Mouse (Mus musculus) liver, embryonic 11.5 days (tissue): ENCODE results near the gene Aim2. TPM values are rescaled to one million over a fixed set of nuclear protein-coding genes. Genes with fewer than 3 reads are reported as not detected.
"Not testable (repeated sequence)": the region's sequence is repeated elsewhere in the genome, so short reads cannot be mapped to it uniquely, and the experiment has no call there.

Source experiments
- ATAC-seq: fragments of 200-750 bp; cut with Nextera tagmentation; replicated peaks from 2 replicates; pipeline ENCODE4 v1.8.0; 2017; ENCODE audit warnings: moderate number of reproducible peaks, mild to moderate bottlenecking, moderate TSS enrichment, moderate library complexity; ENCODE audit not compliant: low FRiP score
- DNase-seq: peaks from one replicate; pipeline ENCODE4 v3.0.0-alpha.2; 2017; ENCODE audit warnings: low spot score
- H3K27ac ChIP-seq: fragments of 300-500 bp; sonication (generic); 2 replicates; pipeline ENCODE4 v1.5.1; 2014; ENCODE audit warnings: mild to moderate bottlenecking, low read depth, low read length, control low read depth
- H3K27me3 ChIP-seq: fragments of 300-500 bp; sonication (generic); replicated peaks from 2 replicates; pipeline ENCODE4 v1.6.1; 2014; ENCODE audit warnings: low read length, mixed read lengths; ENCODE audit not compliant: control insufficient read depth, insufficient read depth
- H3K36me3 ChIP-seq: fragments of 300-500 bp; sonication (generic); 2 replicates; pipeline ENCODE4 v1.6.1; 2014; ENCODE audit warnings: mild to moderate bottlenecking, low read length, moderate library complexity, mixed read lengths; ENCODE audit not compliant: control insufficient read depth, insufficient read depth
- H3K4me1 ChIP-seq: fragments of 300-500 bp; sonication (generic); replicated peaks from 2 replicates; pipeline ENCODE4 v1.6.1; 2014; ENCODE audit warnings: low read length, mixed read lengths; ENCODE audit not compliant: control insufficient read depth, insufficient read depth
- H3K4me2 ChIP-seq: fragments of 300-500 bp; sonication (generic); 2 replicates; pipeline ENCODE4 v1.6.1; 2014; ENCODE audit warnings: mild to moderate bottlenecking, control low read depth, moderate library complexity
- H3K4me3 ChIP-seq: fragments of 300-500 bp; sonication (generic); 2 replicates; pipeline ENCODE4 v1.5.1; 2014; ENCODE audit warnings: low read depth, low read length, control low read depth
- H3K9ac ChIP-seq: fragments of 300-500 bp; sonication (generic); 2 replicates; pipeline ENCODE4 v1.6.1; 2014; ENCODE audit warnings: low read depth, low read length, control low read depth
- H3K9me3 ChIP-seq: fragments of 300-500 bp; sonication (generic); 2 replicates; pipeline ENCODE4 v1.6.1; 2016; ENCODE audit warnings: low read length, inconsistent platforms, mixed read lengths; ENCODE audit not compliant: control insufficient read depth
- WGBS: fragments of 180-500 bp; shearing (Covaris S2); extraction: QIAGEN DNeasy Blood & Tissue Kit; methylation state at CpG from one replicate; pipeline ENCODE4 v1.1.7; 2014; 5-methylcytosine and 5-hydroxymethylcytosine counted together
- polyA plus RNA-seq: library from polyadenylated mRNA; unstranded; fragments of >200 nt; fragmentation: Nextera tagmentation; extraction: Ambion mirVana; gene quantifications from 2 replicates; pipeline ENCODE4 v1.2.1, GENCODE M21; 2014

Gene Aim2
- polyA plus RNA-seq: 1.1 and 3.2 TPM in 2 replicates

DNA sequence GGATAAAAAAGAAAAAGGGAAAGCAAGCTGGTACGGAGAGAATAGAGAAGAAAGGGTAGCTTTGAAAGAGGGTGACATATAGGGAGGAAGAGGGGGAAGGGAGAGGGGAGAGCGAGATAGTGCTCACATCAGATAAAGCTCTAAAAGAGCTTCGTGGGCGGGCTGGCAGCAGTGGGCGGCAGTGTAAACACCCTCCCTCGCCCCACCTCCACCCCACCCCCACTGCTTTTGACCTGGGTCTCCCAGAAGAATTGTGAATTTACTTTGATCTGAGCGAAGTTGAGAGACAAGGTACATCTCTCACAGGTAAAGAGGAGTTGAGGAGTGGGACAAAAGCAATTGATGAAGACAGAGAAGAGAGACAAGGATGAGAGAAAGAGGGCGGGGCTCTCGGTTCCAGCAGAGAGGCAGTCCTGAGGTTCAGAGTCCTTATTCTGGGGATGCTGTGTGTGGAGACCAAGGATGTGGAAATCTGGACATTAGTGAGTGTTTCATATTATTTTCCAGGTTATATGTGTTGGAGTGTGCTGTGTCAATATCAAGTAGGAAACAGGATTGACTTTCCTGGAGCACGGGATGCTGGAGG, at the start of gene Aim2:
Aim2 (plus strand) TSS at position 508 of the 586 bp plus-strand sequence.
- H3K27ac ChIP-seq: no peak within 1 kb of the TSS
- H3K4me3 ChIP-seq: peak within 1 kb of the TSS; percentile 41
- peak within 1 kb of the TSS; percentile 77 for H3K4me2 ChIP-seq
- peak; percentile 87 for ATAC-seq
- 9% methylated on average over 10 of the region's 10 CpGs for WGBS
- peak within 1 kb of the TSS; percentile 63 for H3K9ac ChIP-seq
- no peaks in the 10 kb centered on the region for H3K36me3 ChIP-seq
- no peak for DNase-seq
- peaks cover 8% of the 10 kb centered on the region; the same call in 1 of the 2 replicates for H3K4me1 ChIP-seq
- H3K9me3 ChIP-seq: no peaks in the 10 kb centered on the region
- no peaks in the 10 kb centered on the region for H3K27me3 ChIP-seq

DNA sequence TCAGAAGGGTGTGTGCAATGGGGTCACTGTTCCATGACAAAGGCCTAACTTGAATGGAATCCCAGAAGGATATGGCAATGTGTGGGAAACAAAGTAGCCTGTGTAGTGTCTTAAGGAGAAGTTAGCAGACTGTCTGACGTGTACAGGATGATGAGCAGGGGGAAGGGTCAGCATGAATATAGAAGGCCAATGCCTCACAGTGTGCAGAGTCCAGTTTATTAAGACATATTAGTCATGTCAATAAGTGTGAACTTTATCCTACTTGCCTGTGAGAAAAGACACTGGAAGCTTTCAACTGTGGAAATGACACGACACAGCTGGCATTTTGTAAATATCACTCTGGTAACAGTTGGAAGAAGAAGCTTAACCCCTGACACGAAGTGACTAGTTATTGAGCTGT, 47.9 kb upstream of the Aim2 start:
- 50% methylated on average over 3 of the region's 3 CpGs for WGBS
- not testable (repeated sequence) for H3K4me2 ChIP-seq, H3K9ac ChIP-seq, DNase-seq, H3K27me3 ChIP-seq, H3K4me3 ChIP-seq, H3K9me3 ChIP-seq, H3K36me3 ChIP-seq, H3K27ac ChIP-seq, H3K4me1 ChIP-seq
- peak; percentile 39; the same call in 1 of the 2 replicates for ATAC-seq

DNA sequence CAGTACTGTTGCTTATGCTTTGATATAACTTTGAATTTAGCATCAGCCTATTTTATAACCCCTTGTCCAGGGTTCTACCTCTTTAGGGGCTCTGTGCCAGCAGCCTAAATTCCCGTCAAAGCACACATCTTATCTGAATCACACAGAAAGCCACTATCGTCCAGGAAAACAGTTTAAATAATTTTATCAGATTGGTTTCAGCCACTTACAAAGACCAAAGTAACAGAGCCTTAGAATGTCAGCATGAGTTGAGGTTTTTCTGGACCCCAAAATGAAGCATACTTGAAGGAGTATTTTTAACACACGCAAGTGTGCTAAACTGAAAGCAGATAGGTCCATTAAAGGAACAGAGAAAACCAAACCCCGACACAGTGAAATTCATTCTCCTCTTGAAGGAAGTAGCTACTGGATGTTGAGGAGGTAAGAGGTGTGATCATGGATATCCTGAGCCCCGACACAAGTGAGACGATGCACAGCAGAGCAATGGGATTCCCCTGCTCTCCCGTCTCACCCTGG, 37.1 kb upstream of the Aim2 start:
- 63% methylated on average over 7 of the region's 7 CpGs for WGBS
- H3K4me3 ChIP-seq, H3K27ac ChIP-seq, H3K4me1 ChIP-seq, H3K9ac ChIP-seq, H3K9me3 ChIP-seq, H3K36me3 ChIP-seq, H3K27me3 ChIP-seq, DNase-seq, H3K4me2 ChIP-seq, ATAC-seq: not testable (repeated sequence)

DNA sequence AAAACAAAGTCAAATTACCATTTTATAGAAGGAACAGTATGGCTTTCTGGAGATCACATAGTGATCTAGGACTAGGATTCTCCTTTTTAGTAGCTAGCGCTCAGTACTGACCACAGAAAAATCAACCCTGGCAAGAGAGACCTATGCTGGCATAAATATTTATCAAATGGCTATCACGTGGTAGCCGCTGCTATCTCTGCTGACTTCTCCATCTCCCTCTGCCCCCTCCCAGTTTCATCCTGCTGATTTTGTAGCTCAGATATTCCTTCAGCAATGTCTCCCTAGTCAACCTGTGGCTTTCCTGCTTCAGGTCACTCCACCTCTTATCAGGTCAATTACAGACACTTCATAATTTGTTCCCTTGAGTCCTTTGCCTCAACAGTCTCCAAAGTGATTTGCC, 35.0 kb upstream of the Aim2 start:
- no peaks in the 10 kb centered on the region for H3K4me1 ChIP-seq
- H3K4me2 ChIP-seq: no peak overlapping the region
- DNase-seq (no peak), ATAC-seq (no peak)
- H3K9me3 ChIP-seq: no peaks in the 10 kb centered on the region
- H3K27ac ChIP-seq: no peak overlapping the region
- no peak overlapping the region for H3K4me3 ChIP-seq
- no peaks in the 10 kb centered on the region for H3K27me3 ChIP-seq
- 76% methylated on average over 3 of the region's 3 CpGs for WGBS
- no peaks in the 10 kb centered on the region for H3K36me3 ChIP-seq
- no peak overlapping the region for H3K9ac ChIP-seq

DNA sequence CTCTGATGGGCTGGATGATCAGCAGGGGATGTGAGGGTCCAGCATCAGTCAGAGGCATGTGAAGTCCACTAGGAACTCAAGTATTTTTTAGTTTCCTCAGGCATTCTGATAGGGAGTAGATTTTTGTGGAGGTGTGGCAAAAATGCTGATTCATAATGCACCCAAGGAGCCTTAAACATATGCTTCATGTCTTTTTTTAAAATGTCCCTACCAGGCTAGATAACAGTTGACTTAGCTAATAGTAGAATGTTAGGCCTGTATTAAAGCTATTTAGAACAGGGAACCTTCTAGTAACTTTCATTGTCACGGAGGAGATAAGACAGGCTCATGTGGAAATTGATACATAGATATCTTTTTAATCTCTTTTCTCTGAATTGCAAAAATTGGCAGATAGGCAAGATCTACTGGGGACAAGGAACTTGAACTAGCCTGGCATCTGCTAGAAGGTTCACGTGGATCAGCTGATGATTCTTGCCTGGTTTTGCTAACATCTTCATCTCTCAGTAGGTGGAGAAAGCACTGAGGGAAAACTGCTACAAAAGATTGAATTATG, 32.7 kb upstream of the Aim2 start:
- Histone ChIP-seq H3K27me3 (no peaks in the 10 kb centered on the region), H3K9ac (no peak overlapping the region), H3K9me3 (no peaks in the 10 kb centered on the region), H3K4me2 (no peak overlapping the region), H3K36me3 (no peaks in the 10 kb centered on the region), H3K4me1 (no peaks in the 10 kb centered on the region), H3K27ac (no peak overlapping the region), H3K4me3 (no peak overlapping the region)
- no peak for ATAC-seq
- no peak for DNase-seq
- 78% methylated on average over 2 of the region's 2 CpGs for WGBS

DNA sequence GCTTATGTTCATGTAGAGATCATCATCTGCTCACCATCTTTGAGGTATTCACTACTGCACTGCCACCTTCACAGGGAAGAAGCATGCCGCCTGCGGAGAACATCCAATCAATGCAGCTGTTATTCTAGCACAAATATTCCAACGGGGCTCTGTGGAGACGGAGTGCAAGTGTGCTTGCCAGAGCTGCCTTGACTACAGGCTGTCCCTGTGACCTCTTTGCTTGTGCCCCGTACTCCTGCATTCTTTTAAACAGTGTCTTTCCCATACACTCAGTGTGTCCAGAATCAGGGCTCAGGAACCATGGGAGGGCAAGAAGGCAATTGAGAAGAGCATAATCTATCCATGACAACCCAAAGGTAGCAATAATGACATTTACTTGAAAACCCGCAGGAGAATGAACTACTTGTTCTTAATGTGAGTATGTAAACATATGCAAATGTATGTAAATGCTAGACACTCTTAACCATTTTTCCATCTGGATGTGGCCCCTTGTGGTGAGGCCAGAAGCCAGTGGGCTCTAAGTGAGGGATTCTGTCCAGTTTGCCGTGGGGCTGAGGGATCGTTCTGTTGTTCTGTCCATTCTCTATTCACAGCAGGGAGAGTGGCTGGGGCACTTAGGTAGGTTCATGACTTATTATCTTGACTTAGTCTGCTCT, 29.0 kb upstream of the Aim2 start:
- WGBS: 82% methylated on average over 8 of the region's 8 CpGs
- Histone ChIP-seq H3K27ac (no peak overlapping the region), H3K4me3 (no peak overlapping the region), H3K27me3 (no peaks in the 10 kb centered on the region), H3K9ac (no peak overlapping the region), H3K36me3 (no peaks in the 10 kb centered on the region), H3K4me1 (peaks cover 10% of the 10 kb centered on the region), H3K9me3 (no peaks in the 10 kb centered on the region), H3K4me2 (no peak overlapping the region)
- ATAC-seq (no peak), DNase-seq (no peak)

DNA sequence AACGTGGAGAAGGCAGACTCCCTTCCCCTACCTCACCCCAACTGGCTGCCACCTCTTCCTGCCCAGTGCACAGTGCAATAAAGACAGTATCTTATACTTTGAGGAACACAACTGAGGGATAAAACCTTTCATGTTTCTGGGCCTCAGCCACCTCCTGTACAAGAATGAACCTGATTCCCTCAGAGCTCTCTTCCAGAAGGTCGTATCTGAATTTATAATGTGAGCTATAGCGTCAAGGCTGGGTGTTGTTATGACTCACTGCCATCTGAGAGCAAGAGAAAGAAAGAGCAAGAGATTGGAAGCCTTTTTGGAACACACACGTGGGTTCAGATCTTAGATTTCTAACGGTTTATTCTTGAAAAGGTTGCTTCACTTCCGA, 28.4 kb upstream of the Aim2 start:
- 68% methylated on average over 6 of the region's 6 CpGs for WGBS
- ATAC-seq: no peak

DNA sequence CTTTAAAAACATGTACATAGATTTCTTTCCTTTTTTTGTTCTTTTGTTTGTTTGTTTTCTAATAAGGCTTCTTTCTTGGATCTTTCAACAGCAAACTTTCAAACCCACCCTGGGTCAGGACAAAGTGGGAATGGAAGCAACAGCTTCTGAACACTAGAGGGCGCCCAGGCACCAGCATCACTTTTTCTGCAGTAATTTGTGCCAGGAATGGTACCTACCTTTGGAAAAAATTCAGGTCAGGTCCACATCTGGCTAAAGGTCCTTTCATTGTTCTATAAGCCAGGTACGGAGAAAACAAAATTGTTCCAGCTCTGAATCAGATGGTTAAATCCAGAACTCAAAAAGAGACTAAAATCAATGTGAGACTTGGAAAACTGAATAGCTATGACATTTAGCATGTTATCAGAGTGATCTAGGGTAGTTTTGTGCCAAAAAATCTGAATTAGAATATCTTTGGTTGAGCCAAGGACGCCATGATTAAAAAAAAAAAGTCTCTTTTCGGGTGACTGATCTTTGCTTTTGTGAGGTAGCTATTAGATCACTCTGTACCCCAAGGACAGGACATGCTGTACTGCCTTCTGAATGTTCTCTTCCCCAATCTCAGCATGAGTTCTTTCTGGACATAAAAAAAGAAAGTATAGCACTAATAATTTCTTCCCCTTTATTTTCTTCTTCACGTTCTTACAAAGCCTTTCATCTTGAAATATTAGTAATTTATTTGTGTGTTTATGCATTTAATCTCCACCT, 26.7 kb upstream of the Aim2 start:
- Histone ChIP-seq H3K4me1 (peaks cover 14% of the 10 kb centered on the region), H3K36me3 (no peaks in the 10 kb centered on the region), H3K9ac (no peak overlapping the region), H3K27ac (no peak overlapping the region), H3K27me3 (no peaks in the 10 kb centered on the region), H3K9me3 (no peaks in the 10 kb centered on the region), H3K4me2 (no peak overlapping the region), H3K4me3 (no peak overlapping the region)
- WGBS: 29% methylated on average over 5 of the region's 5 CpGs
- DNase-seq (no peak), ATAC-seq (0 out of 2 replicates have a peak, but pooled peaks have one; percentile 44)

More for the DNA sequence above, 28.4 kb upstream of the Aim2 start:
- no peaks in the 10 kb centered on the region for H3K9me3 ChIP-seq
- H3K27ac ChIP-seq: no peak overlapping the region
- no peak for DNase-seq
- H3K9ac ChIP-seq: no peak overlapping the region
- H3K4me2 ChIP-seq: no peak overlapping the region
- H3K36me3 ChIP-seq: no peaks in the 10 kb centered on the region
- H3K4me3 ChIP-seq: no peak overlapping the region
- peaks cover 11% of the 10 kb centered on the region for H3K4me1 ChIP-seq
- H3K27me3 ChIP-seq: no peaks in the 10 kb centered on the region
